Mouse (Mus musculus) cerebellum, adult 2 months (tissue): Measurements from ENCODE around the gene Cars2.
A peak's percentile ranks its signal among the peaks of the same experiment; 100 is the strongest.

Experiments
- CTCF ChIP-seq: fragments of 200-500 bp; IDR thresholded peaks from 2 replicates; pipeline ENCODE4 v1.5.1; 2011; ENCODE audit warnings: low read depth, mild to moderate bottlenecking, control low read depth, low read length, moderate library complexity, borderline replicate concordance; ENCODE audit not compliant: insufficient read depth
- POLR2A ChIP-seq: fragments of 200-500 bp; IDR thresholded peaks from 2 replicates; pipeline ENCODE4 v1.6.1; 2011; ENCODE audit warnings: low read length, control low read depth, borderline replicate concordance; ENCODE audit not compliant: insufficient read depth

GRCm38 (mm10) chr8:11549706-11550105 lies 877 bp downstream of the Cars2 start:
- TF ChIP-seq CTCF (peak; percentile 45; the same call in 1 of the 2 replicates), POLR2A (no peak)
